Mouse (Mus musculus): ENCODE results near the gene Zdhhc17.

The Zdhhc17 gene

DNA sequence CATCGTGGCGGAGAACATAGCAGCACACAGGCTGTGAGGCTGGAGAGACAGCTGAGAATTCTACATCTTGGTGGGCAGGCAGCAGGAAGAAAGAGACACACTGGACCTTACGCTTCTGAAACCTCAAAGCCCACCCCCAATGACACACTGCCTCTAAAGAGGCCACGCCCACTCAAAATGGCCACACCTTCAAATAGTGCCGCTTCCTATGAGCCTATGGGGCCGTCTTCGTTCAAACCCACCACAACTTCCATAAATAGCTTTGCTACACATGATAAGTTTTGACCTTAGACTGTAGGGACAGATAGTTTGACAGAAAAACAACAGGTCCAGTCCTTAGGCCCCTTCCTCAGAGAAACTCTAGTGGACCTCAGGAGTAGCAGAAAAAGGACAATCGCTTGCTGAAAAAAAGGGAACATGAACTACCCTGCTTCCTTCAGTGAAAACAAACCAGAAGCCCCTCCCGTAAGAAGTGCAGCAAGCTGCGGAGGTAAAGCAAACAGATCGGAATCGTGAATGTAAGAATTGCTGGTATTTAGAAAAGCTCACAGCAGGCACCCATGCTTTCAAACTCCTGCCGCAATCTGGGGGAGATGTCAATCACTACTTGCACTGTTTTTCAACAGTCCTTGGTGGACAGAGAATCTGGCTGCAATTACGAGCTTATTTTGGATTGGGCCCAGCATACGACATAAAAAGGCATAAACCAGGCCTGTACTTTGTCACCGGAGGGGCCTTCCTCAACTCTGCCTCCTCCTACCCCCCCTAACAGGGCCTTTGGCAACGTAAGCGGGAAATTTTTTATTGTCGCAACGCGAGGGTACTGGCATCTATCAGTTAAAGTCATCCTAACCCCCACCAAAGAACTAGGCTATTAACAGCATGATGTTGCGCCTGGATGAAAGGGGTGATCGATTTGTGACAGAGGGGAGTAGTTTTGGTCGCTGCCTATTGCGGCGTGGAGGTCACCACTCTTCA, 91.2 kb downstream of the Zdhhc17 start:
- DNase-seq: no peak

DNA sequence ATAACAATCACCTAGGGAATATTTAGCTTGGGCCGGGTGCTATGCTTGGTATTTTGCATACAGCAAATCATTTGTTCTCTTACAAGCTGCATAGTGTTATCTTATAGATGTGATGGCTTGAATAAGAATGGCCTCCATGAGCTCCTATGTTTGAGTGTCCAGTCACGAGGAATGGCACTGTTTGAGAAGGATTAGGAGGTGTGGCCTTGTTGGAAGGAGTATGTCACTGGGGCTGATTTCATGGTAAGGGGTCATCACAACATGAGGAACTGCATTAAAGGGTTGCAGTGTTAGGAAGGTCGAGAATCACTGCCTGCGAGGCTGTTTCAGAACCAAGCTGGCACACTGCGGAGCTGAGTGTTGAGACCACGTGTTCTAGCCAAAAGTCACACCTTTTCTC, 92.4 kb downstream of the Zdhhc17 start:
- no peak for DNase-seq

DNA sequence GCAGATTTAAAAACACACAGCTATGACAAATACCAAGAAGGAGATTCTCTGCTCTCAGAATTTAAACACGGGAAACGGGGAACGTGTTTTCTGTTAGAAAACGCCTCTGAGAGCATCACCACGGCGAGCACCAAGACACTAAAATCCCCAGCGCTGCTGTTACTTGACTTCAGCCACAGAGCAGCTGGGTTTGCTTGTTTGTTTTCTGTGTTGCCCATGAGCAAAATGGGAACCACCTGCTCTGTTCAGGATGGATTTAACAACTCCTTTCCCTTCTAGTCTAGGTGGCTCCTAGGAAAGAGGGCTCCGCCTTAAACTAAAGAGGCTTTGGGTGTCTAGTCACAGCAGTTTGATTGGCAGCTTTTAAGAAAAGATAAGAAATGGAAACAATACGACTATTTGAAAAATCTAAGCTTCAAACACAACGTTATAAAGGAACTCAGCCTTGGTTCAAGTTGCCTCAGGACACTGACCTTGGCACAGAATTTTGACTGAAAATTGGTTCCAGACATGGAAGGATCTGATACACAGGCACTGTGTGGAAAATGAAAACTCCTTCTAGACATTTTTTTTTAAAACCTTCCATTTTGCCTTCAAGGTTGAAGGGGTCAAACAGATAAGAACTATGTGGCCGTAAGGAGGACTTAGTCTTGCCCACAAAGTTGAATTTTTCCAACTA, 93.1 kb downstream of the Zdhhc17 start:
- no peak for DNase-seq

DNA sequence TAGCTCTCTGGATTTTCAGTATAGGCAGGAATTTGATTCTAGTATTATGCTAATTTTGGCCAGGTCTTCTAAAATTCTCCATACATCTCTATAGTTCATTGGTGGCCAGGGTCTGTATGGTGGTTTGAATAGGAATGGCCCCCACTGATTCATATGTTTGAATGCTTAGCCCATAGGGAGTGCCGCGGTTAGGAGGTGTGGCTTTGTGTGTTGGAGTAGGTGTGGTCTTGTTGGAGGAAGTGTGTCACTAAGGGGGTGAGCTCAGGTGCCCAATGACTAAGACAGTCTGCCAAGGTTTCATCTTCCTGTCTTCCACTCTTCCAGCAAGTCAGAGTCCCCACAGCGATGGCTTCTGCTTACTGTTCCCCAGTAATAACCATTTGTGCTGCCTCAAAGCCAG, 106.1 kb downstream of the Zdhhc17 start:
- no peak for DNase-seq

DNA sequence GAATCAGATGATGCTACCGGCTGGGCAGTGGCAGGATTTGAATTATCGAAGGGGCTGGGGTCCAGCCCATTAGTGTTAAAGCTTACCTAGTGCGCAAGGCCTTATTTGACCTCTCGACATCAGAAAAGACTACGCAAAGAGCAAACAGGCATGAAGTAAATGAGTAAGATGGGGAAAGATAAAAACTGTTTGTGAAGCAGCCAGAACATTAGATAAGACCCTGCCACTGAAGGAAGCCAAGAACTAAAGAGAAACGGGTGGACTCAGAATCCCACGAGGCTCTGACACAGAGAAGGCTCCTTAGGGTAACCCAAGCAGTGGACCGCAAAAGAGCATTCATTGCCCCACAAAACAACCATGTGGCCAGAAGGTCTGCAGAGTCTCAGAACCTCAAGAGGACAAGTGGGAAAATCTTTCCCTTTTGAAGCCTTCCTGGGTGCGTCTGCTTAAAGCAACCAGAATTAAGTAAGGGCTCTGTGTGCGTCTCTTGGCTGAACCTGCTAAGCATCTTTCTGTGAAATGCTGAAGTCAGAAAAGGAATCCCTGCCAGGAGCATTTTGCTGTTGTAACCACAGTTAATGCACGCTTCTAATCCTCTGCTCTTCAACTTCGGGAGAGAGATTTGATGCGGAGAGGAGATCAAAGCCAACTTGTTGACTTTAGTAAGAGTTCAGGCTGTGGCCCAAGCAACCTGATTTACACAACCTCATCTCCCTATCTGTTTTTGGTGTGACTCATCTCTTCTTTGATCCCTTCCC, 110.0 kb downstream of the Zdhhc17 start:
- peak in 1 of 2 experiments; percentile 23 for DNase-seq
